Mouse (Mus musculus): ENCODE data around the gene Ehbp1. TPM values are rescaled to one million over a fixed set of nuclear protein-coding genes. Genes with fewer than 3 reads are reported as not detected.

Gene Ehbp1
- 22.2 and 24.0 TPM in 2 replicates for polyA plus RNA-seq (2012; rRNA removed)

DNA sequence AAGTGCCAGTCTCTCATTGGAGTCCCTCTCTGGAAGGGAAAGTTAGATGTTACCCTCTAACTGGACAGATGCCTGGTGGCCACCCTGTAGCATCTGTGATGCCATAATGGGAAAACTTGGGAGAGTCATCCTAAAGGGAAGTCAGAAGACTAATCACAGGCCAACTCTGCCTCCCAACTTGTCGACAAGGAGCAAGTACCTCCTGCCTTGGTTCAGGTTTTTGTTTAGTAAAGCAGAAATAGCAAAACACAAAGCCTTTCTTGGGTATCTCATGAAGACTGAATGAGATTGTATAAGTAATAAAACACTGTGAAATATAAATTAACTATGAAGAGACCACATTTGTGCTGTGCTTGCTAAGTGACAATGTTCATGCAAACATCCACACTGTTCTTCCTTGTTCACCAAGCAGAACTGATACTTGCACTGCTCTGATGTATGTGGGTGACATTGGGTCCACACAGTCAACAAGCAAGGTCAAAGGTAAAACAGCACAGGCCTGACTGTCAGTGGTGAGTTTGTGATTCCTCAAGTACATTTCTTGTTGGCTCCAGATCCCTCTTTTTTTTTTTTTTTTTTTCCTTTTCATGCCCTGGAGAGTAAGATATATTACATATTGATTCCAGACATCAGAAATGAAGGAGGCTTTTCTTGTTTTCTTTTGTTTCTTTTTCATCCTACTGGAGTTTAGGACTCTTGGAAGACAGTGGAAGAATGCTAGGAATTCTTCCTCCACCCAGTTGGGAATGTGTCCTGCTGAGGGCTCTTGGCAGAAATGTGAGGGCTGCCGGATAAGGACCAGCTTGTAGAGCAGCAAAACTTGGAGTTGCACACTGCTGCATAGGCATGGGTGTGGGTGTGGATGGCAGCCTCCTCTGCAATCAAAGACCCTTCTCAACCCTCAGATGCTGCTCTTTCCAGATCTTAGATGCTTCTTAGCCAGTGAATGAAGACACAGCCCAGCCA, at the start of gene Ehbp1:
Gene Ehbp1, minus strand, starts transcription at position 51 of the 966 bp plus-strand sequence.
- DNase-seq (ENCODE audit: low spot score): no peak

- DNase-seq (ENCODE audit: low spot score): no peak
These were observed 45.5 kb upstream of the Ehbp1 start for GRCm38 (mm10) chr11:22387472-22388098.

DNA sequence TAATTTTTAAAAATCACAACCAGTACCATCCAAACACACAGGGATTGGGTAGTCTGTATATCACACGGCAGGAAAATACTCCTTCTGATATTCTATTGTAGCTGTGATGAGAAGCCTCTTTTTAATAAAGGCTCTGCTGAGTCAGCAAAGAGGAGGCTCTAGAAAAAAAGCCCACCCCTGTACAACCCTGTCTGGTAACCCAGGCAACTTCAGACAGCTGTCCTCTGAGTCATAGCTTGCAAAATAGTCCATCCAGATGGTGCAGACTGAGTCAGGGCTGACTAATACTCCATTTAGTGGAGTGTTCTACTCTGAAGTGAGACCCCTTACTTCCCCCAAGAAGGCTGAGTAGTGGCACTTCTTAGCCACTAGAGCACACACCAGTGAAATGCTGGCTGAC, 41.4 kb upstream of the Ehbp1 start:
- DNase-seq (ENCODE audit: low spot score): no peak

GRCm38 (mm10) chr11:22374811-22375210, 32.7 kb upstream of the Ehbp1 start:
- DNase-seq (ENCODE audit: low spot score): no peak

DNA sequence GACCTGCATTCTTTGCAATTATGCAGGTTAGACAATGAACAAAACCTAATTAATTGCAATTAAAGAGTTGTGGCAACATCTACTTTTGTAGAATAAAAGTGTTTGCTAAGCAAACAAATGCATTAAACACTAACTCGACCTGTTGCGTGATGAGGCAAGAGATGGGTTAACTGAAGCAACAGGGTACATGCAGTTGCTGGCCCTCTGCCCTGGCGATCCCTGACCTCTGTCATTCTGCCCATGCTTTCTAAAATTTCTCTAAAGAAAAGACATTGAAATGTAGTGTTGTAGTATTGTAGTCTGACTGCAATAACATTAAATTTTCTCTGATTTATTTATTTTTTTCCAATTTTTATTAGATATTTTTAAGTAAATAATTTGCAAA, 31.2 kb upstream of the Ehbp1 start:
- DNase-seq (ENCODE audit: low spot score): no peak

- no peak for DNase-seq (ENCODE audit: low spot score)
These were observed 30.7 kb upstream of the Ehbp1 start for GRCm38 (mm10) chr11:22372609-22373289.

- DNase-seq (ENCODE audit: low spot score): no peak
These were observed 27.7 kb upstream of the Ehbp1 start for GRCm38 (mm10) chr11:22369841-22370240.

DNA sequence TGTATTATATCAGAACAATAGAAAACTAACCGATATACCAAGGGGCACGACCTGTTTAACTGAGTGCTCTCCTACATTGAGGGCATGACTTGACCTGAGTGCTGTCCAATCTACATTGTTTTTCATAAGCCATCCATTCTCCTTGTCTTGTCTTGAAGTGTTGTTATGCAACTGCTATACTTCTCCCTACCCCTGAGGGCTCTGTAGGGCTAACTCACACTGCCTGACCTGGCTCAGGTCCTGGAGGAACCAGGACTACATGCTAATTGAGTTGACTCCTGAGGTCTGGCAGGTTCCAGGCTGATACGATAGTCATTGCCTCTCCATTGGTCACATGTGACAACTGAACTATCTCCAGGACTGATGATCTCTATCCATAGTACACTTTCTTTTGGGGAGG, 26.5 kb upstream of the Ehbp1 start:
- no peak for DNase-seq (ENCODE audit: low spot score)

DNA sequence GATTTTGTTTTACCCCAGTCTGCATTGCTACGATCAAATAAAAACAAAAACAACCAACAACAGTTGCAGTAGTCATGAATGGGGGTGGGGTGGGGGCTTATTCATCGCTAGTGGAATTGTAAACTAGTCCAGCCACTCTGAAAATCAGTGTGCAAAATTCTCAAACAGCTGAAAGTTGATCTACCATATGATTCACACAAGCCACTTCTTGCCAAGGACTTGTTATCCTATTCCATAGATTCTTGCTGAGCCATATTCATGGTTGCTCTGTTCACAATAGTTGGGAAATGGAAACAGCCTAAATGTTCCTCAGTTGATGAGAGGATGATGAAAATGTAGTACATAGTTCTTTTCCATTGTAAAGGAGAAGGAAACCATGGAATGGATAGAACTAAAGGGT, 24.4 kb upstream of the Ehbp1 start:
- DNase-seq (ENCODE audit: low spot score): no peak

- DNase-seq (ENCODE audit: low spot score): no peak
These were observed 12.0 kb upstream of the Ehbp1 start for GRCm38 (mm10) chr11:22353962-22354621.

DNA sequence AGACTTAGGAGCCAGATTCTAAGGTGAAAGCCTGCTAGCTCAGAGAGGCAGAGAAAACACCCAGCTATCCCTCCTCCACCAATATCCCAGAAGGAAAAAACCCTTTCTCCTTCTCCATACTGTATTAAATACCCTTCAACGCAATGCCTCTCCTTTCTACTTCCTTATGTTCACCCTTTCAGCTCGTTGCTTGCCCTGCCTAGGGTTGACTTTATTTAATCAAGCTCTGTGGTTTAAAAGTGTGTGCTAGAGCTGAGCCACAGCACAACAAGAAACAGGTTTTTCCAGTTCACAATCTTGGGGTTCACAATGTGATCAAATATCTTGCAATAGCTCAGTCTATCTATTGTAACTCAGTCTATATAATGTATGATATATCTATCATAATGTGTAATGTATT, 7.9 kb upstream of the Ehbp1 start:
- DNase-seq (ENCODE audit: low spot score): no peak

DNA sequence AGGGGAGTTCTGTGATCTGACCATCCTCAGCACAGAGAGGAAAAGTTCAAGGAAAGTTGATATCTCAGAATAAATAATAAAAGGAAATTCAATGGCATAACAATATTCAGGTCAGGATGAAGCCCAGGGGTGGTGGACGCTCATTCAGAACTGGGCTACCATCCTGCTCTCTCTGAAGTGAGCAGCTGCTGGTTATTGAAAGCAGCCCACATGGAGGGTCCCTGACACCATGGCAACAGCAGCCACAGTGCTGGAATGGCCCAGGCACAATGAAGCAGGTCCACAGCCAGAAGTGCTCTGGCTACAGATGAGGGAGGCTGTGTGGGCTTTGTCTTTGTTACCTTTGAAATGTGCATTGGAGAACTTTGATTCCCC, 6.4 kb upstream of the Ehbp1 start:
- no peak for DNase-seq (ENCODE audit: low spot score)

- no peak for DNase-seq (ENCODE audit: low spot score)
These were observed 5.8 kb upstream of the Ehbp1 start for GRCm38 (mm10) chr11:22347651-22348535.

- no peak for DNase-seq (ENCODE audit: low spot score)
These were observed 14.7 kb downstream of the Ehbp1 start for GRCm38 (mm10) chr11:22327302-22327910.

DNA sequence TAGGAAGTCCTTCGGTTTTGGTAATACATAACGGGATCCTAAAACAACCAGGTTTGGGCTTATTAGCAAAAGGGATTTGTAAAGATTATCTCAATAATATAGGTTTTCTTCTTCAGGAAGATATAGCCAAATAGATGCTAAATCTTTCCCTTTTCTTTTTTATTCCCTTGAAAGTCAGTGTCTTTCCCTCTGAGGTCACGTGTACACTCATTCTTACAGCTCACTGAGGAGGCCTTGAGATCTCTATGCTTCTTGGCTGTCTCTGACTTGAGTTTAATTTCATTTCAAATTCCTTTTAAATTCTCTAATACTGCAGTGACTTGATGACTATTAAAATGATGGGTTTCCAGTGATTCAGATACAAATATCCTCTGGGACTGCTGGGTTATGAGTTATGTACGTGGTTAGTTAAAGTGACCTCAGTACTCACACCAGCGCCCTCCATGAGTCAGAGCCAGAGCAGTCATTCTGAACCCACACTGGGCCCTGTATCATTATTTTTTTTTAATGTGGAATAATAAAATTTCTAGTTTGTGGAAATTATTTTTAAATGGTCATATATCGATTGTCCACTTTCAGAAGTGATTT, 24.2 kb downstream of the Ehbp1 start:
- DNase-seq (ENCODE audit: low spot score): no peak

GRCm38 (mm10) chr11:22315801-22316200, 26.3 kb downstream of the Ehbp1 start:
- DNase-seq (ENCODE audit: low spot score): no peak

DNA sequence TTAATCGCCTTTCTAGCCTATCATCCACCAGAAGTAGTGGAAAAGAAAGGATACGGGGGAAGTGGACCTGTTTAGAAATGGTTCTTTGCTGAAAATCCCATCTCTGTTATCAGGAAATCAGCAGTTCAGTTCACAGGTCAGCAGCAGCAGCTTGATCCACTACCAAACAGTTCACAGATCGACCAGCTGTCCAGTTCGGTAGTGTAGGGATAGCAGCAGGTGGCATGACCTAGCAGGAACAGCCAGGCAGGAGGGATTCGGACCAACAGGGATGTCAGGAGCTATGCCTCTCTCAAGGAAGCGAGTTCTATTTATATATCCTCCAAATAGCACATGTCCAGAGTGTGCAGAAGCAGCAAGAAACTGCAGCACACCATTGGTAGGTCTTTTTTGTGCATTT, 40.9 kb downstream of the Ehbp1 start:
- DNase-seq (ENCODE audit: low spot score): no peak

DNA sequence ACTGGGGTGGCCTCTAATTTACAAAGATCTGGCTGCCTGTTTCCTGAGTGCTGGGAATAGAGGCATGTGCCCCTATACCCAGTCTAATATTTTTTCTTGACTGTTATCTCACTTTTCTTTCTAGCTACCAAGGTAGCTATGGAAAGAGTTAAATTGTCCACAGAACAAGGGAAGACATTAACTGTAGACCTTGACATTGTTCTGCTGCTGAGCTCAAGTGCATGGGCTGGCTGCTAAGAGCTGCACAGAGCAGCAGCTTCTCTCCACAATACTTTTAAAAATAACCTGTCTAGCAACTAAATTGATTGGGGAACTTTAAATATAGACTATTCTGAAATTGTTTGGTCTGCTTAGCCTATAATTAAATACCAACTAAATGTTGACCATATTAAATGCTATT, 52.9 kb downstream of the Ehbp1 start:
- no peak for DNase-seq (ENCODE audit: low spot score)

DNA sequence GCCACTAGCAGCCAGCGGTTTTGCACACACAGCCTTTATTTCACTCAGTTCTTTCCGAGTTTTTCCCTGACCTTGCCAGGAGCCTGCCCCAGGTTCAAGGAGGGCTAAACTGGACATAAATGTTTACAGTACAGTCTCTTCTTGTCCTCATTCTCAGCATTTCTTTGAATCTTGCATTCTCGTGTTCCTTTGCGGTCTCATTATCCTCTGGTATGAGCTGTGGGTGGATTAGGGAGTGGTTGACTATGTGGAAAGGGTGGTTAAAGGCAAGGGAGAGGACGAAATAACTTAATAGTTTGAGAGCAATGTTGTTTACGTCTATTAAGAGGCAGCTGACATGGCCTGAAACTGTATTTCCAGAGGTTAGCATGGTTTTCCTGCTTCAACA, 54.6 kb downstream of the Ehbp1 start:
- DNase-seq (ENCODE audit: low spot score): no peak

- peak; percentile 92 for DNase-seq (ENCODE audit: low spot score)
These were observed 55.1 kb downstream of the Ehbp1 start for GRCm38 (mm10) chr11:22286885-22287512.

All from urinary bladder, adult 2 months (tissue).